Mouse (Mus musculus) stomach, postnatal 0 days (tissue): ENCODE data around the gene Sgsm2. TPM values are rescaled to one million over a fixed set of nuclear protein-coding genes. Genes with fewer than 3 reads are reported as not detected.
A peak's percentile ranks its signal among the peaks of the same experiment; 100 is the strongest.

Experiments used
- ATAC-seq: fragments of 200-750 bp; cut with Nextera tagmentation; 2 replicates; pipeline ENCODE4 v1.8.0; 2017; ENCODE audit not compliant: low FRiP score, low TSS enrichment
- DNase-seq: peaks from one replicate; pipeline ENCODE4 v3.0.0-alpha.2; 2016; ENCODE audit warnings: low spot score
- H3K27ac ChIP-seq: fragments of 300-500 bp; sonication (generic); replicated peaks from 2 replicates; pipeline ENCODE4 v1.5.1; 2014; ENCODE audit warnings: mild to moderate bottlenecking, control low read depth
- H3K27me3 ChIP-seq: fragments of 300-500 bp; sonication (generic); 2 replicates; pipeline ENCODE4 v1.6.1; 2014; ENCODE audit warnings: low read length; ENCODE audit not compliant: control insufficient read depth, insufficient read depth
- H3K36me3 ChIP-seq: fragments of 300-500 bp; sonication (generic); 2 replicates; pipeline ENCODE4 v1.6.1; 2014; ENCODE audit warnings: low read length, mixed read lengths; ENCODE audit not compliant: control insufficient read depth, insufficient read depth
- H3K4me1 ChIP-seq: fragments of 300-500 bp; sonication (generic); replicated peaks from 2 replicates; pipeline ENCODE4 v1.6.1; 2014; ENCODE audit warnings: antibody characterized with exemption; ENCODE audit not compliant: control insufficient read depth, insufficient read depth
- H3K4me2 ChIP-seq: fragments of 300-500 bp; sonication (generic); replicated peaks from 2 replicates; pipeline ENCODE4 v1.6.1; 2014; ENCODE audit warnings: low read depth, mild to moderate bottlenecking, control low read depth, moderate library complexity
- H3K4me3 ChIP-seq: fragments of 300-500 bp; sonication (generic); 2 replicates; pipeline ENCODE4 v1.5.1; 2014; ENCODE audit warnings: low read depth, low read length, control low read depth
- H3K9ac ChIP-seq: fragments of 300-500 bp; sonication (generic); 2 replicates; pipeline ENCODE4 v1.6.1; 2014; ENCODE audit warnings: mild to moderate bottlenecking, low read length, control low read depth, mixed read lengths
- H3K9me3 ChIP-seq: fragments of 300-500 bp; sonication (generic); 2 replicates; pipeline ENCODE4 v1.6.1; 2016; ENCODE audit warnings: low read length; ENCODE audit not compliant: control insufficient read depth
- CTCF ChIP-seq: IDR thresholded peaks from 2 replicates; pipeline ENCODE4 v1.5.1; 2016; ENCODE audit warnings: antibody characterized with exemption, low read depth, mild to moderate bottlenecking, moderate library complexity
- EP300 ChIP-seq: optimal IDR thresholded peaks from 2 replicates; pipeline ENCODE3; 2016; ENCODE audit warnings: antibody characterized with exemption
- WGBS: fragments of 180-500 bp; shearing (Covaris S2); extraction: QIAGEN DNeasy Blood & Tissue Kit; methylation state at CpG from one replicate; pipeline ENCODE4 v1.1.7; 2014; 5-methylcytosine and 5-hydroxymethylcytosine counted together
- polyA plus RNA-seq: library from polyadenylated mRNA; unstranded; fragments of >200 nt; fragmentation: Nextera tagmentation; extraction: Ambion mirVana; gene quantifications from 2 replicates; pipeline ENCODE4 v1.2.1, GENCODE M21; 2015

Gene Sgsm2
- polyA plus RNA-seq, 1 experiment from 2014 or later, result 3.4 TPM

GRCm38 (mm10) chr11:74839860-74840715, 56.8 kb downstream of the Sgsm2 start:
- Histone ChIP-seq H3K9ac (no peak overlapping the region), H3K27me3 (no peaks in the 10 kb centered on the region), H3K9me3 (no peaks in the 10 kb centered on the region), H3K4me1 (peaks cover 3% of the 10 kb centered on the region; the same call in 1 of the 2 replicates), H3K4me3 (no peak overlapping the region), H3K27ac (no peak overlapping the region), H3K4me2 (no peak overlapping the region), H3K36me3 (peaks cover 6% of the 10 kb centered on the region; the same call in 1 of the 2 replicates)
- TF ChIP-seq EP300 (no peak), CTCF (no peak)
- DNase-seq (no peak), ATAC-seq (no peak)
- 92% methylated on average over 19 of the region's 19 CpGs for WGBS

GRCm38 (mm10) chr11:74838971-74839370, 57.9 kb downstream of the Sgsm2 start:
- Histone ChIP-seq H3K4me3 (peak overlapping the region; percentile 56), H3K27me3 (no peaks in the 10 kb centered on the region), H3K4me1 (peaks cover 3% of the 10 kb centered on the region; the same call in 1 of the 2 replicates), H3K36me3 (peaks cover 6% of the 10 kb centered on the region; the same call in 1 of the 2 replicates), H3K4me2 (peak overlapping the region; percentile 79), H3K27ac (peak overlapping the region; percentile 96), H3K9me3 (no peaks in the 10 kb centered on the region), H3K9ac (no peak overlapping the region)
- TF ChIP-seq CTCF, result no peak
- no peak for TF ChIP-seq EP300
- WGBS, result 21% methylated on average over 6 of the region's 6 CpGs
- DNase-seq (peak; percentile 65), ATAC-seq (no peak)

- Histone ChIP-seq H3K9ac (peak overlapping the region; percentile 60), H3K9me3 (no peaks in the 10 kb centered on the region), H3K27me3 (no peaks in the 10 kb centered on the region), H3K27ac (peak overlapping the region; percentile 96), H3K4me2 (peak overlapping the region; percentile 79), H3K4me3 (peak overlapping the region; percentile 56), H3K4me1 (peaks cover 8% of the 10 kb centered on the region; the same call in 1 of the 2 replicates), H3K36me3 (peaks cover 6% of the 10 kb centered on the region; the same call in 1 of the 2 replicates)
- TF ChIP-seq EP300 (no peak), CTCF (no peak)
- DNase-seq, result peak; percentile 97
- ATAC-seq, result peak; percentile 77
- under 1% methylated on average over 35 of the region's 35 CpGs for WGBS
Observed at GRCm38 (mm10) chr11:74838441-74838840, 58.4 kb downstream of the Sgsm2 start.

- H3K27me3 ChIP-seq, result no peaks in the 10 kb centered on the region
- 0% methylated on average over 52 of the region's 54 CpGs for WGBS
- DNase-seq (peak; percentile 99), ATAC-seq (peak; percentile 85)
- H3K9me3 ChIP-seq, result no peaks in the 10 kb centered on the region
- H3K4me1 ChIP-seq, result peaks cover 12% of the 10 kb centered on the region; the same call in 1 of the 2 replicates
- TF ChIP-seq EP300 (no peak), CTCF (peak; percentile 55)
- peak overlapping the region; percentile 56 for H3K4me3 ChIP-seq
- H3K9ac ChIP-seq, result peak overlapping the region; percentile 60
- peak overlapping the region; percentile 96 for H3K27ac ChIP-seq
- peaks cover 4% of the 10 kb centered on the region; the same call in 1 of the 2 replicates for H3K36me3 ChIP-seq
- peak overlapping the region; percentile 79 for H3K4me2 ChIP-seq
Observed at GRCm38 (mm10) chr11:74837694-74838431, 59.0 kb downstream of the Sgsm2 start.

GRCm38 (mm10) chr11:74837056-74837693, 59.7 kb downstream of the Sgsm2 start:
- peak overlapping the region; percentile 27; the same call in 1 of the 2 replicates for H3K9ac ChIP-seq
- H3K4me3 ChIP-seq, result peak overlapping the region; percentile 56
- peaks cover 12% of the 10 kb centered on the region; the same call in 1 of the 2 replicates for H3K4me1 ChIP-seq
- H3K4me2 ChIP-seq, result peak overlapping the region; percentile 79
- 43% methylated on average over 16 of the region's 16 CpGs for WGBS
- H3K9me3 ChIP-seq, result no peaks in the 10 kb centered on the region
- peak overlapping the region; percentile 96 for H3K27ac ChIP-seq
- H3K27me3 ChIP-seq, result no peaks in the 10 kb centered on the region
- H3K36me3 ChIP-seq, result no peaks in the 10 kb centered on the region; the same call in 1 of the 2 replicates
- no peak for TF ChIP-seq CTCF
- no peak for TF ChIP-seq EP300
- peak; percentile 7 for ATAC-seq
- DNase-seq, result no peak
